Mouse (Mus musculus) 416B (cell line): Measurements from ENCODE around the gene Mt1.
A peak's percentile ranks its signal among the peaks of the same experiment; 100 is the strongest.

Experiments
- DNase-seq: peaks from one replicate; pipeline ENCODE4 v3.0.0; 2011; ENCODE audit warnings: low read depth

Mt1 gene

DNA sequence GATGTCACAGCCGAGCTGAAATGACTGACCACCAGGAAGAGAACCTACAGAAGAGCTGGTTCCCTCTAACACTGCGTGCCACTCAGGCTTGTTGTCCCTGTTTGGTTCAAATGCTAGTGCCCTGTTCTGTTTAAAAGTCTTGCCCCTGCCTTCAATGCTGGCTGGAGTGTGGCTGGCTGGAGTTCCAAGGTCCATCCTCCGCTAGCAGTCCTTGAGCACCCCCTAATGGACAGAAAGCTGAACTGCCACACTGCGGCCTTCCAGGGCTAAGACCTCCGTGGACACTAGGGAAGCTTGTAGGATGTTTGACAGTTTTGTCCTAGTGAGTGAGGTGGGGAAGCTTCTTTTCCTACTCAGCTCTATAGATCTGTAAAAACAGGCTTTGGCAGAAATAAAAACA, 26.9 kb downstream of the Mt1 start:
- peak; percentile 83 for DNase-seq

DNA sequence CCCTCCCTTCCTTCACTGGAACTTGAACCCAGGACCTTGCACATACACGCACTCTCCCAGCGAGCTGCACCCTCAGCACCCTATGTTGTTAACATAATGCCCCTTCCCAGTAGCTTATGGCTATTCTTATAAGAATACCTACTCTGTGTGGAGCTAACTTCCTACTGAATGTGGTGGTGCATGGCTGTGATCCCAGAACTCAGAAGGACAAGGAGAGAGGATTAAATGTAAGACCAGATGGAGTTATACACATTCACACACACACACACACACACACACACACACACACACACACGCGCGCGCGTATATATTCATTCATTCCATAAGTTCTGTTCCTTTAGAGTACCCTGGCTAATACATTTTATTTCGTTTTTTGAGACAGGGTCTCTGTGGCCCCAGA, 27.4 kb downstream of the Mt1 start:
- no peak for DNase-seq

DNA sequence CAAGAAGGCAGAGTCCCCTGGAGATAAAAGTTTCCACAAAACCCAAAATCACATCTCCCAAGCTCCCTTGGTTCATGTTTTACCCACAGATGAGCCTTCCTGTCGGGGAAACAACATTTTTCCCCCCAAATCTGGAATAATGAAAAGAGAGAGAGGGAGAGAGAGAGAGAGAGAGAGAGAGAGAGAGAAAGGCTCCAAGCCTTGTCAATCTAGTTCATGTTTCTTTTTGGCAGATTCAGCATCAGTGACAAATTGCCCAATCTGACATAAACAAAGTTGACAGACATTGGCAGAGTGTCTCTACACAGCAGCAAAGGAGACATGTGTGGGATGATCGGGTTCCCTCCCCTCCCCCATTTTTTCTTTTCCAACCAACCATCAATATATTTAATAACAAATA, 28.6 kb downstream of the Mt1 start:
- DNase-seq = peak; percentile 52

DNA sequence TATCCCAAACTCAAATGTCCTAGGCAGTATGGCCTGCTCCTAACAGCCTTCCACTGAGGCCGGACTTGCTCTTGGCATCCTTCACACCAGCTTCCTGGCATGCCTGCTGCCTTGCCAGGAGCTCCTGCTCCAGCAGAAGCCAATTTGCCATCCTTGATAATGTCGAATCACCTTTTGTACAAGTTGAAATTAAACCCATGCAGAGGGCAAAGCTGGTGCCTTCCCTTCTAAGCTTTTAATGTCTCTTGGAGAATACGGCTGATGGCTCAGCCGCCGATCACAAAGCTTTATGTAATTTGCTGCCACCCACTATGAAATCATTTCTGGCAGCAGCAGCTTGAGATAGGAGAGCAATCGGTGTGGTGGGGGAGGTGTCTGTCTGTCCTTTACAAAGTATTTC, 30.8 kb downstream of the Mt1 start:
- no peak for DNase-seq

DNA sequence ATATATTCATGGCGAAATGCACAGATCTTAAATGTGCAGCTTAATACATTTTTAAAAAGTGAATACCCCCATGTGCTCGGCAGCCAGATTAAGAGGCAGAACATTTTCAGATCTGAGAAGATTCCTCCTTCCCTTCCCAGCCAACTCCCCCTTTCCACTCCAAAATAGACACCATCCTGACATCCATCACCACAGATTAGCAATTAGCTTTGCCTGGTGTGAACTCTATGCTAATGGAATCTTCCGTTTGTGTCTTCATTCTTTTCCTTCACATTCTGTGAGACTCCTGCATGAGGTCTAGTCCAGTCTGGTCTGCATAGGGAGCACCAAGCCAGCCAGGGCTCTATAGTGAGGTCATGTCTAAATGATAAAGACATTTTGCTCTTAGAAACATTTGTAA, 31.3 kb downstream of the Mt1 start:
- DNase-seq = no peak

DNA sequence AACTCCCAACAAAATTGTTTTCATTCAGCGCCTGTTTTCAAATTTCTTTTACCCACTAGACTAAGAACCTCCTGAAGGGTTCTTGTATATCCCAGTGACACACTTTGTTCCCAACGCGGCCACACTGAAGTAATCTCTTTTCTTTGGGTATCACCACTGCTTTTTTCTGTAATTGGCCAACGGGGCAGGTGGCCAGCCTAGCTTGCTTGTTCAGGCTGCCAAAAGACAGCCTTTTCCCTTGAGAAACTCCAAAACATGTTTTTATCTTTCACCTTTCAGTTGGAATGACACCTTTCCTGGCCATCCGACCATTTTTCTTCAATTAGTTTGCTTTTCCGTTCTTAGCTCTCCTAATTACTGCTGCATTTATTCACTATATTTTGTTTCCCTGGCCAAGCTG, 34.9 kb downstream of the Mt1 start:
- DNase-seq = no peak

DNA sequence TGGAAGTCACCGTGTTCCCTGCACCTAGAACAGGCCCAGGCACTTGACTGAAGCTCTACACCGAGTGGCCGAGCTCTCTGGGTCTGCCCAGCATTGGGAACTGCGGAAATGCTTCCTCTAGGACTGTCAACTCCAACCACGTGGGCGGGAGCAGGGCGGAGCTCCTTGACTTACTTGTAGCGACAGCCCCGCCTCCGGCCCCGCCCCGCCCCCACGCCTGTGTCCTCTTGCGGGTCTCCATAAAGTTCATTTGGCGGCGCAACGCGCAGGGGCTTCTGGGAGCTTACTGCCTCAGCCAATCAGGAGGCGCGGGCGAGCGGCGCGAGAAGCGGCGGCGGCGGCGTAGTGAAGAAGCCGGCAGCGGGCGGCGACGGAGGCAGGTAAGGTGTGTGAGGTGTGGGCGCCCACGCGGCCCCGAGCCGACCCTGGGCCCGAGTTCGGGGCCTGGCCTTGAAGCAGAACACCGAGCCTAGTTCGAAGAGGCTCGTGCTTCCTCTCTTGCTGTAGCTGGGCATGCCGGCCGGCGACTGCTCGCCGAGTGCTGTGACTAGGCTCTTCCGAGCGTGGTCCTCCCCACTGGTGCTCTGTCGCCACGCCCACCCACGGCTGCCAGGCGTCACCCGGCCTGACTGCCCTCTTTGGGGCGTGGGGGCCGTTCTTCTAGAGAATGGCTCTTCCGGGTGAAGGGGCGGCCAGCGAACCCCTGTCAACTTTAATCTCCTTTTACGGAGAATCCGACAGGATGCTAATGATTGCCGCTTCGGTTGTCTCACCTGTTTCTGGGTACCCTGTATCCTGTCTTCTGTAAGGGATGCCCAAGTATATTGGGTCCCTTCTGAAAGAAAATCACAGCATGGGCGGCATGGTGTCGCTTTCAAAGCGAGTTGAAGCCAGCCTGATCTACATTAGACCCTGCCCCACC, 35.6 kb downstream of the Mt1 start, which contains the start of gene Nup93:
Gene Nup93, plus strand, starts transcription at position 313 of the 922 bp plus-strand sequence.
- peak; percentile 97 for DNase-seq

DNA sequence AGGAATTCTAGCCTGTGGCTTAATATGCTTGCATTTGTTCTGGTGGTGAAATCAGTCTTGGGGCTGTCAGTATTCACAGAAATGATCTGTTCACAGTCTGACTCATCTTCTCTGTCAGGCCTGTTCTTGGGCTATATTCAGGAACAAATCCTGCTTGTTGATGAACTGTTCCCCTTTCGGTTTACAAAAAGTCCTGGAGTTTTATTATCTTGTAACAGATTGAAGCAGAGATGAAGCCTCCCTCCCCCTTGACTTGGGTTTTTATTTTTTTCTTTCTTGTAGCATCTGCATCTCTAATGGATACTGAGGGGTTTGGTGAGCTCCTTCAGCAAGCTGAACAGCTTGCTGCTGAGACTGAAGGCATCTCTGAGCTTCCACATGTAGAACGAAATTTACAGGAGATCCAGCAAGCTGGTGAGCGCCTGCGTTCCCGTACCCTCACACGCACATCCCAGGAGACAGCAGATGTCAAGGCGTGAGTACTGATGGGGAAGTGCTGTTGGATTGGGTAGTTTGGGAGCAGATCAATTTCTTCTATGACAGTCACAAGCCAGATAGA, 48.6 kb downstream of the Mt1 start:
- DNase-seq = no peak
